Mouse (Mus musculus): ENCODE data around the gene Cd46.

The Cd46 gene

GRCm38 (mm10) chr1:195092220-195092720 lies at the start of gene Cd46:
TSS of gene Cd46 (minus strand) at chr1:195092249.
- DNase-seq = peak; percentile 12

- DNase-seq = no peak
Measured at GRCm38 (mm10) chr1:195132070-195132469, 40.0 kb upstream of the Cd46 start.

- no peak for DNase-seq
Measured at GRCm38 (mm10) chr1:195131675-195132015, 39.6 kb upstream of the Cd46 start.

GRCm38 (mm10) chr1:195130953-195131674 lies 39.1 kb upstream of the Cd46 start, which contains the start of gene Cr1l:
TSS of gene Cr1l (minus strand) at chr1:195131586.
- peak; percentile 85 for DNase-seq

- no peak for DNase-seq
Measured at GRCm38 (mm10) chr1:195130479-195130878, 38.4 kb upstream of the Cd46 start.

- no peak for DNase-seq
Measured at GRCm38 (mm10) chr1:195129867-195130266, 37.8 kb upstream of the Cd46 start.

- DNase-seq = no peak
Measured at GRCm38 (mm10) chr1:195114414-195114813, 22.4 kb upstream of the Cd46 start.

- DNase-seq = no peak
Measured at GRCm38 (mm10) chr1:195113621-195114020, 21.6 kb upstream of the Cd46 start.

GRCm38 (mm10) chr1:195100693-195101092 lies 8.6 kb upstream of the Cd46 start:
- no peak for DNase-seq

GRCm38 (mm10) chr1:195098004-195098403 lies 6.0 kb upstream of the Cd46 start:
- no peak for DNase-seq

- no peak for DNase-seq
Measured at GRCm38 (mm10) chr1:195091699-195092219, 290 bp downstream of the Cd46 start.

GRCm38 (mm10) chr1:195082142-195082541 lies 9.9 kb downstream of the Cd46 start:
- no peak for DNase-seq

- DNase-seq = no peak
Measured at GRCm38 (mm10) chr1:195040437-195040836, 51.6 kb downstream of the Cd46 start.

GRCm38 (mm10) chr1:195038386-195038785 lies 53.7 kb downstream of the Cd46 start:
- no peak for DNase-seq

- DNase-seq = no peak
Measured at GRCm38 (mm10) chr1:195037985-195038384, 54.1 kb downstream of the Cd46 start.

GRCm38 (mm10) chr1:195037483-195037882 lies 54.6 kb downstream of the Cd46 start:
- no peak for DNase-seq

- DNase-seq = no peak
Measured at GRCm38 (mm10) chr1:195033941-195034340, 58.1 kb downstream of the Cd46 start.

GRCm38 (mm10) chr1:195032738-195033137 lies 59.3 kb downstream of the Cd46 start:
- DNase-seq = no peak

- DNase-seq = no peak
Measured at GRCm38 (mm10) chr1:195031786-195032185, 60.3 kb downstream of the Cd46 start.

- DNase-seq = no peak
Measured at GRCm38 (mm10) chr1:195027507-195027906, 64.5 kb downstream of the Cd46 start.

GRCm38 (mm10) chr1:195023848-195024247 lies 68.2 kb downstream of the Cd46 start:
- DNase-seq = no peak

- DNase-seq = no peak
Measured at GRCm38 (mm10) chr1:195021831-195022230, 70.2 kb downstream of the Cd46 start.

GRCm38 (mm10) chr1:195019062-195019600 lies 72.9 kb downstream of the Cd46 start:
- no peak for DNase-seq

Measured in right cerebral cortex, postnatal 4 days (tissue).